Mouse (Mus musculus): Measurements from ENCODE around the gene Fyco1.

GRCm38 (mm10) chr9:123802896-123803295 is 48.8 kb downstream of the Fyco1 start:
- TF ChIP-seq POLR2A (IDR thresholded peaks at IDR 0.05; ENCODE audit: insufficient read length, low read depth): no peak
- TF ChIP-seq MAX (IDR thresholded peaks at IDR 0.05; ENCODE audit: low read depth): no peak
- TF ChIP-seq USF1 (IDR thresholded peaks at IDR 0.05; ENCODE audit: low read depth): no peak
- no peak for TF ChIP-seq MYOD1 (IDR thresholded peaks at IDR 0.05; ENCODE audit: control insufficient read depth in 1 of 3, insufficient read length in 2 of 3, low read depth in 2 of 3)
- TF ChIP-seq TCF12 (IDR thresholded peaks at IDR 0.05; ENCODE audit: insufficient read depth, poor library complexity, severe bottlenecking): no peak
- no peak for TF ChIP-seq E2F4 (IDR thresholded peaks at IDR 0.05; ENCODE audit: insufficient read depth)
- no peak for TF ChIP-seq TCF3 (IDR thresholded peaks at IDR 0.05; ENCODE audit: insufficient read length, low read depth)
- no peak for TF ChIP-seq REST (IDR thresholded peaks at IDR 0.05; ENCODE audit: insufficient read depth, insufficient read length)
- TF ChIP-seq POLR2AphosphoS2 (IDR thresholded peaks at IDR 0.05; ENCODE audit: insufficient read length, low read depth): no peak
